Mouse (Mus musculus) midbrain, embryonic 12.5 days (tissue): Measurements from ENCODE around the gene Ywhag. TPM values are rescaled to one million over a fixed set of nuclear protein-coding genes. Genes with fewer than 3 reads are reported as not detected.

Experiments used
- ATAC-seq: fragments of 200-750 bp; cut with Nextera tagmentation; 2 replicates; pipeline ENCODE4 v1.8.0; 2017; ENCODE audit warnings: low read depth, moderate TSS enrichment, moderate library complexity; ENCODE audit not compliant: low FRiP score
- H3K27ac ChIP-seq: fragments of 300-500 bp; sonication (generic); replicated peaks from 2 replicates; pipeline ENCODE4 v1.5.1; 2016; ENCODE audit warnings: mild to moderate bottlenecking
- H3K27me3 ChIP-seq: fragments of 300-500 bp; sonication (generic); 2 replicates; pipeline ENCODE4 v1.6.1; 2016; ENCODE audit warnings: mild to moderate bottlenecking
- H3K36me3 ChIP-seq: fragments of 300-500 bp; sonication (generic); 2 replicates; pipeline ENCODE4 v1.6.1; 2016
- H3K4me1 ChIP-seq: fragments of 300-500 bp; sonication (generic); 2 replicates; pipeline ENCODE4 v1.6.1; 2016
- H3K4me2 ChIP-seq: fragments of 300-500 bp; sonication (generic); replicated peaks from 2 replicates; pipeline ENCODE4 v1.6.1; 2016; ENCODE audit warnings: mild to moderate bottlenecking, moderate library complexity
- H3K4me3 ChIP-seq: fragments of 300-500 bp; sonication (generic); 2 replicates; pipeline ENCODE4 v1.5.1; 2016; ENCODE audit warnings: mild to moderate bottlenecking
- H3K9ac ChIP-seq: fragments of 300-500 bp; sonication (generic); replicated peaks from 2 replicates; pipeline ENCODE4 v1.6.1; 2016; ENCODE audit warnings: mild to moderate bottlenecking, moderate library complexity
- H3K9me3 ChIP-seq: fragments of 300-500 bp; sonication (generic); 2 replicates; pipeline ENCODE4 v1.6.1; 2016; ENCODE audit warnings: mild to moderate bottlenecking
- WGBS: fragments of 180-500 bp; shearing (Covaris S2); methylation state at CpG from one replicate; pipeline ENCODE4 v1.1.7; 2016; 5-methylcytosine and 5-hydroxymethylcytosine counted together
- polyA plus RNA-seq: library from polyadenylated mRNA; unstranded; fragments of >200 nt; fragmentation: Nextera tagmentation; extraction: Ambion mirVana; gene quantifications from 2 replicates; pipeline ENCODE4 v1.2.1, GENCODE M21; 2016

The Ywhag gene
- polyA plus RNA-seq, 1 experiment from 2014 or later, result 457 TPM

GRCm38 (mm10) chr5:135872996-135873395 lies 61.4 kb downstream of the Ywhag start:
- H3K4me1 ChIP-seq, result peaks cover 25% of the 10 kb centered on the region
- no peak overlapping the region for H3K4me2 ChIP-seq
- no peaks in the 10 kb centered on the region for H3K36me3 ChIP-seq
- WGBS, result 15% methylated on average over 16 of the region's 16 CpGs
- H3K27ac ChIP-seq, result no peak overlapping the region
- H3K27me3 ChIP-seq, result peaks cover 48% of the 10 kb centered on the region
- H3K4me3 ChIP-seq, result no peak overlapping the region
- H3K9me3 ChIP-seq, result no peaks in the 10 kb centered on the region
- no peak for ATAC-seq
- H3K9ac ChIP-seq, result no peak overlapping the region

- peaks cover 65% of the 10 kb centered on the region for H3K27me3 ChIP-seq
- no peaks in the 10 kb centered on the region for H3K36me3 ChIP-seq
- no peaks in the 10 kb centered on the region for H3K9me3 ChIP-seq
- no peak overlapping the region for H3K4me3 ChIP-seq
- no peak overlapping the region for H3K4me2 ChIP-seq
- H3K4me1 ChIP-seq, result peaks cover 24% of the 10 kb centered on the region
- H3K27ac ChIP-seq, result no peak overlapping the region
- 92% methylated on average over 5 of the region's 5 CpGs for whole genome bisulfite sequencing
- no peak for ATAC-seq
- no peak overlapping the region for H3K9ac ChIP-seq
Measured at GRCm38 (mm10) chr5:135870505-135870904, 63.9 kb downstream of the Ywhag start.

- Histone ChIP-seq H3K9me3 (no peaks in the 10 kb centered on the region), H3K27ac (no peak overlapping the region), H3K36me3 (no peaks in the 10 kb centered on the region), H3K9ac (no peak overlapping the region), H3K4me2 (no peak overlapping the region), H3K27me3 (peaks cover 72% of the 10 kb centered on the region), H3K4me3 (no peak overlapping the region), H3K4me1 (peaks cover 24% of the 10 kb centered on the region)
- 61% methylated on average over 14 of the region's 14 CpGs for WGBS
- ATAC-seq, result no peak
Measured at GRCm38 (mm10) chr5:135869661-135870423, 64.6 kb downstream of the Ywhag start.

DNA sequence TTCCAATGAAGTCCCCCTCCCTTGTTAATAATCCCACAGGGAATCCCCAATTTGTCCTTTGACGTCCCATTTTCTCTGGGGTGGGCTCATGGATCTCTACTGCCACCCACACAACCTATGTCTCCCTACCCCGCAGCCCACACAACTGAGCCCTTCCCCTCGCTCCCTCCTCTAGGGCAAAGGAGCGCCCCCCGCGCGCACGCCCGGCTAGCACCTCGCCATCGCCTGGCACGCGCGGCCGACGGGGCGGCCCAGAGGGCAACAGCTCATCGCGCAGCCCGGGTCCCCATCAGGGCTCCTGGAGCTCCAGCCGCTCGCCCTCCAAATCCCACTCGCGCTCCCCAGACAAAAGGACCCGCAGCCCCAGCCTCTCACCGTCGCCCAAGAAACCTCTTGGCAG lies 65.8 kb downstream of the Ywhag start:
- Histone ChIP-seq H3K4me3 (peak overlapping the region; percentile 53), H3K9me3 (0 out of 2 replicates have a peak, but pooled peaks cover 5% of the 10 kb centered on the region), H3K4me1 (peaks cover 24% of the 10 kb centered on the region), H3K36me3 (no peaks in the 10 kb centered on the region), H3K9ac (peak overlapping the region; percentile 71; the same call in 1 of the 2 replicates), H3K27me3 (peaks cover 81% of the 10 kb centered on the region), H3K27ac (0 out of 2 replicates have a peak overlapping the region, but pooled peaks have one; percentile 72), H3K4me2 (peak overlapping the region; percentile 86)
- WGBS, result 2% methylated on average over 27 of the region's 27 CpGs
- peak; percentile 41; the same call in 1 of the 2 replicates for ATAC-seq

GRCm38 (mm10) chr5:135867637-135868593 lies 66.5 kb downstream of the Ywhag start:
- H3K4me2 ChIP-seq, result peak overlapping the region; percentile 86
- peaks cover 20% of the 10 kb centered on the region for H3K4me1 ChIP-seq
- peak overlapping the region; percentile 72 for H3K27ac ChIP-seq
- 1% methylated on average over 83 of the region's 89 CpGs for WGBS
- peak overlapping the region; percentile 53 for H3K4me3 ChIP-seq
- H3K9ac ChIP-seq, result peak overlapping the region; percentile 71
- H3K36me3 ChIP-seq, result no peaks in the 10 kb centered on the region
- H3K9me3 ChIP-seq, result 0 out of 2 replicates have a peak, but pooled peaks cover 5% of the 10 kb centered on the region
- peaks cover 81% of the 10 kb centered on the region for H3K27me3 ChIP-seq
- peak; percentile 48; the same call in 1 of the 2 replicates for ATAC-seq

- Histone ChIP-seq H3K9me3 (0 out of 2 replicates have a peak, but pooled peaks cover 5% of the 10 kb centered on the region), H3K36me3 (no peaks in the 10 kb centered on the region), H3K4me2 (no peak overlapping the region), H3K4me1 (peaks cover 18% of the 10 kb centered on the region), H3K27me3 (peaks cover 84% of the 10 kb centered on the region), H3K9ac (no peak overlapping the region), H3K4me3 (no peak overlapping the region), H3K27ac (no peak overlapping the region)
- WGBS, result 43% methylated on average over 8 of the region's 8 CpGs
- ATAC-seq, result no peak
Measured at GRCm38 (mm10) chr5:135866662-135867061, 67.8 kb downstream of the Ywhag start.

Other genes with a start within 250 kb of the Ywhag start
- 58.3 and 65.3 TPM in 2 replicates for gene Tmem120a, start 190.2 kb downstream of the Ywhag start, polyA plus RNA-seq
- 0.18 and 0.64 TPM in 2 replicates for gene Styxl1, start 156.2 kb downstream of the Ywhag start, polyA plus RNA-seq
- 526 and 540 TPM in 2 replicates for gene Mdh2, start 156.1 kb downstream of the Ywhag start, polyA plus RNA-seq
- gene Srrm3, start 127.7 kb downstream of the Ywhag start, polyA plus RNA-seq, result 72.1 and 73.3 TPM in 2 replicates
- gene Hspb1, start 46.7 kb downstream of the Ywhag start, polyA plus RNA-seq, result 15.7 and 20.3 TPM in 2 replicates
- 0.82 and 2.2 TPM in 2 replicates for gene Ssc4d, start 39.9 kb upstream of the Ywhag start, polyA plus RNA-seq
- gene Zp3, start 45.5 kb upstream of the Ywhag start, polyA plus RNA-seq, result not detected in 2 replicates
- 30.0 and 30.7 TPM in 2 replicates for gene Dtx2, start 60.2 kb upstream of the Ywhag start, polyA plus RNA-seq
- 0.06 and 0.12 TPM in 2 replicates for gene Upk3b, start 103.9 kb upstream of the Ywhag start, polyA plus RNA-seq
- gene Upk3bl, start 119.9 kb upstream of the Ywhag start, polyA plus RNA-seq, result 1.2 and 2.3 TPM in 2 replicates
- gene Rasa4, start 149.3 kb upstream of the Ywhag start, polyA plus RNA-seq, result 13.5 and 14.5 TPM in 2 replicates
- 224 and 227 TPM in 2 replicates for gene Polr2j, start 182.0 kb upstream of the Ywhag start, polyA plus RNA-seq
- 40.0 and 41.4 TPM in 2 replicates for gene Lrwd1, start 201.5 kb upstream of the Ywhag start, polyA plus RNA-seq
- gene Alkbh4, start 201.5 kb upstream of the Ywhag start, polyA plus RNA-seq, result 23.5 and 26.4 TPM in 2 replicates
- 14.6 and 17.0 TPM in 2 replicates for gene Orai2, start 236.1 kb upstream of the Ywhag start, polyA plus RNA-seq